Mouse (Mus musculus) stomach, postnatal 0 days (tissue): Measurements from ENCODE around the gene Gm17949.

ENCODE experiments used
- CTCF ChIP-seq: IDR thresholded peaks from 2 replicates; pipeline ENCODE4 v1.5.1; 2016; ENCODE audit warnings: antibody characterized with exemption, low read depth, mild to moderate bottlenecking, moderate library complexity
- EP300 ChIP-seq: optimal IDR thresholded peaks from 2 replicates; pipeline ENCODE3; 2016; ENCODE audit warnings: antibody characterized with exemption

- TF ChIP-seq CTCF (no peak), EP300 (no peak)
Measured at GRCm38 (mm10) chr17:56973956-56974707, 37.1 kb upstream of the Gm17949 start.
